Mouse (Mus musculus) forebrain, embryonic 12.5 days (tissue): ENCODE data around the gene Prune1. TPM values are rescaled to one million over a fixed set of nuclear protein-coding genes. Genes with fewer than 3 reads are reported as not detected.

Experiments
- ATAC-seq: fragments of 200-750 bp; cut with Nextera tagmentation; 2 replicates; pipeline ENCODE4 v1.8.0; 2017; ENCODE audit warnings: moderate TSS enrichment; ENCODE audit not compliant: low FRiP score
- H3K27ac ChIP-seq: fragments of 300-500 bp; sonication (generic); 2 replicates; pipeline ENCODE4 v1.5.1; 2016; ENCODE audit warnings: mild to moderate bottlenecking
- H3K27me3 ChIP-seq: fragments of 300-500 bp; sonication (generic); 2 replicates; pipeline ENCODE4 v1.6.1; 2016; ENCODE audit warnings: mild to moderate bottlenecking
- H3K36me3 ChIP-seq: fragments of 300-500 bp; sonication (generic); replicated peaks from 2 replicates; pipeline ENCODE4 v1.6.1; 2016; ENCODE audit warnings: mild to moderate bottlenecking
- H3K4me1 ChIP-seq: fragments of 300-500 bp; sonication (generic); 2 replicates; pipeline ENCODE4 v1.6.1; 2016
- H3K4me2 ChIP-seq: fragments of 300-500 bp; sonication (generic); 2 replicates; pipeline ENCODE4 v1.6.1; 2016; ENCODE audit warnings: mild to moderate bottlenecking, moderate library complexity
- H3K4me3 ChIP-seq: fragments of 300-500 bp; sonication (generic); replicated peaks from 2 replicates; pipeline ENCODE4 v1.5.1; 2016; ENCODE audit warnings: mild to moderate bottlenecking
- H3K9ac ChIP-seq: fragments of 300-500 bp; sonication (generic); 2 replicates; pipeline ENCODE4 v1.6.1; 2016; ENCODE audit warnings: mild to moderate bottlenecking
- H3K9me3 ChIP-seq: fragments of 300-500 bp; sonication (generic); 2 replicates; pipeline ENCODE4 v1.6.1; 2016
- WGBS: fragments of 180-500 bp; shearing (Covaris S2); methylation state at CpG from one replicate; pipeline ENCODE4 v1.1.7; 2016; 5-methylcytosine and 5-hydroxymethylcytosine counted together
- polyA plus RNA-seq: library from polyadenylated mRNA; unstranded; fragments of >200 nt; fragmentation: Nextera tagmentation; extraction: Ambion mirVana; gene quantifications from 2 replicates; pipeline ENCODE4 v1.2.1, GENCODE M21; 2016

The Prune1 gene
- polyA plus RNA-seq, 1 experiment from 2014 or later, result 30.9 TPM

- H3K9me3 ChIP-seq, result no peaks in the 10 kb centered on the region
- peak; percentile 94 for ATAC-seq
- H3K36me3 ChIP-seq, result peaks cover 6% of the 10 kb centered on the region
- peaks cover 41% of the 10 kb centered on the region for H3K4me1 ChIP-seq
- under 1% methylated on average over 66 of the region's 71 CpGs for WGBS
- H3K4me3 ChIP-seq, result peak overlapping the region; percentile 91
- H3K9ac ChIP-seq, result peak overlapping the region; percentile 96
- H3K27me3 ChIP-seq, result no peaks in the 10 kb centered on the region
- H3K27ac ChIP-seq, result peak overlapping the region; percentile 96
- H3K4me2 ChIP-seq, result peak overlapping the region; percentile 76
Measured at GRCm38 (mm10) chr3:95315094-95315843, 33.4 kb upstream of the Prune1 start.

- Histone ChIP-seq H3K36me3 (no peaks in the 10 kb centered on the region), H3K4me3 (peak within 1 kb of the TSS; percentile 91), H3K27ac (peak within 1 kb of the TSS; percentile 96), H3K9ac (peak within 1 kb of the TSS; percentile 96), H3K4me2 (peak within 1 kb of the TSS; percentile 76), H3K9me3 (no peaks in the 10 kb centered on the region), H3K27me3 (no peaks in the 10 kb centered on the region), H3K4me1 (peaks cover 36% of the 10 kb centered on the region)
- 3% methylated on average over 25 of the region's 27 CpGs for WGBS
- ATAC-seq, result no peak
Measured at GRCm38 (mm10) chr3:95314486-95315093, 32.7 kb upstream of the Prune1 start, which contains the start of gene Cers2. Gene Cers2 (plus strand): TSS chr3:95314791.

- peak overlapping the region; percentile 76; the same call in 1 of the 2 replicates for H3K4me2 ChIP-seq
- no peak overlapping the region for H3K27ac ChIP-seq
- H3K36me3 ChIP-seq, result no peaks in the 10 kb centered on the region
- H3K4me3 ChIP-seq, result peak overlapping the region; percentile 91; the same call in 1 of the 2 replicates
- WGBS, result 57% methylated on average over 6 of the region's 6 CpGs
- H3K9ac ChIP-seq, result 0 out of 2 replicates have a peak overlapping the region, but pooled peaks have one; percentile 96
- H3K27me3 ChIP-seq, result no peaks in the 10 kb centered on the region
- ATAC-seq, result no peak
- peaks cover 33% of the 10 kb centered on the region for H3K4me1 ChIP-seq
- no peaks in the 10 kb centered on the region for H3K9me3 ChIP-seq
Measured at GRCm38 (mm10) chr3:95314075-95314474, 32.2 kb upstream of the Prune1 start.

GRCm38 (mm10) chr3:95313476-95313875, 31.6 kb upstream of the Prune1 start:
- no peak overlapping the region for H3K4me3 ChIP-seq
- H3K4me1 ChIP-seq, result peaks cover 27% of the 10 kb centered on the region
- WGBS, result 36% methylated on average over 7 of the region's 7 CpGs
- H3K4me2 ChIP-seq, result no peak overlapping the region
- no peaks in the 10 kb centered on the region for H3K36me3 ChIP-seq
- H3K9ac ChIP-seq, result no peak overlapping the region
- ATAC-seq, result no peak
- H3K9me3 ChIP-seq, result no peaks in the 10 kb centered on the region
- H3K27me3 ChIP-seq, result no peaks in the 10 kb centered on the region
- no peak overlapping the region for H3K27ac ChIP-seq

- Histone ChIP-seq H3K4me3 (no peak overlapping the region), H3K9me3 (no peaks in the 10 kb centered on the region), H3K36me3 (no peaks in the 10 kb centered on the region), H3K4me1 (peaks cover 22% of the 10 kb centered on the region), H3K4me2 (no peak overlapping the region), H3K27ac (no peak overlapping the region), H3K9ac (no peak overlapping the region), H3K27me3 (no peaks in the 10 kb centered on the region)
- ATAC-seq, result no peak
- 88% methylated on average over 6 of the region's 6 CpGs for WGBS
Measured at GRCm38 (mm10) chr3:95312623-95313022, 30.7 kb upstream of the Prune1 start.

GRCm38 (mm10) chr3:95310968-95311882, 29.3 kb upstream of the Prune1 start:
- no peak for ATAC-seq
- H3K36me3 ChIP-seq, result no peaks in the 10 kb centered on the region
- peaks cover 12% of the 10 kb centered on the region for H3K4me1 ChIP-seq
- no peak overlapping the region for H3K27ac ChIP-seq
- no peaks in the 10 kb centered on the region for H3K27me3 ChIP-seq
- 67% methylated on average over 9 of the region's 9 CpGs for WGBS
- H3K9me3 ChIP-seq, result no peaks in the 10 kb centered on the region
- no peak overlapping the region for H3K4me2 ChIP-seq
- H3K9ac ChIP-seq, result no peak overlapping the region
- H3K4me3 ChIP-seq, result no peak overlapping the region

- Histone ChIP-seq H3K4me1 (peaks cover 6% of the 10 kb centered on the region; the same call in 1 of the 2 replicates), H3K4me3 (no peak overlapping the region), H3K9me3 (no peaks in the 10 kb centered on the region), H3K27me3 (no peaks in the 10 kb centered on the region), H3K4me2 (no peak overlapping the region), H3K9ac (no peak overlapping the region), H3K27ac (no peak overlapping the region), H3K36me3 (no peaks in the 10 kb centered on the region)
- 71% methylated on average over 3 of the region's 3 CpGs for WGBS
- no peak for ATAC-seq
Measured at GRCm38 (mm10) chr3:95310496-95310895, 28.6 kb upstream of the Prune1 start.

GRCm38 (mm10) chr3:95307100-95307499, 25.2 kb upstream of the Prune1 start, which contains the start of gene Anxa9:
Gene Anxa9 (minus strand): TSS chr3:95307176.
- no peak for ATAC-seq
- no peak within 1 kb of the TSS for H3K4me2 ChIP-seq
- 65% methylated on average over 7 of the region's 7 CpGs for WGBS
- no peaks in the 10 kb centered on the region for H3K9me3 ChIP-seq
- no peak within 1 kb of the TSS for H3K9ac ChIP-seq
- H3K4me1 ChIP-seq, result no peaks in the 10 kb centered on the region
- no peak within 1 kb of the TSS for H3K27ac ChIP-seq
- no peaks in the 10 kb centered on the region for H3K27me3 ChIP-seq
- H3K4me3 ChIP-seq, result no peak within 1 kb of the TSS
- H3K36me3 ChIP-seq, result no peaks in the 10 kb centered on the region

GRCm38 (mm10) chr3:95306244-95306643, 24.4 kb upstream of the Prune1 start:
- H3K4me3 ChIP-seq, result no peak overlapping the region
- ATAC-seq, result no peak
- no peak overlapping the region for H3K4me2 ChIP-seq
- no peaks in the 10 kb centered on the region for H3K36me3 ChIP-seq
- 92% methylated on average over 4 of the region's 4 CpGs for WGBS
- no peak overlapping the region for H3K27ac ChIP-seq
- H3K27me3 ChIP-seq, result no peaks in the 10 kb centered on the region
- H3K9me3 ChIP-seq, result no peaks in the 10 kb centered on the region
- no peak overlapping the region for H3K9ac ChIP-seq
- no peaks in the 10 kb centered on the region for H3K4me1 ChIP-seq

GRCm38 (mm10) chr3:95301204-95301796, 19.4 kb upstream of the Prune1 start:
- H3K4me1 ChIP-seq, result no peaks in the 10 kb centered on the region
- WGBS, result 76% methylated on average over 3 of the region's 3 CpGs
- no peak overlapping the region for H3K4me3 ChIP-seq
- ATAC-seq, result no peak
- H3K9ac ChIP-seq, result no peak overlapping the region
- peaks cover 15% of the 10 kb centered on the region for H3K36me3 ChIP-seq
- no peaks in the 10 kb centered on the region for H3K27me3 ChIP-seq
- H3K27ac ChIP-seq, result no peak overlapping the region
- no peaks in the 10 kb centered on the region for H3K9me3 ChIP-seq
- H3K4me2 ChIP-seq, result no peak overlapping the region

GRCm38 (mm10) chr3:95298018-95298417, 16.1 kb upstream of the Prune1 start:
- Histone ChIP-seq H3K9me3 (no peaks in the 10 kb centered on the region), H3K9ac (no peak overlapping the region), H3K36me3 (peaks cover 43% of the 10 kb centered on the region), H3K27ac (no peak overlapping the region), H3K27me3 (no peaks in the 10 kb centered on the region), H3K4me1 (no peaks in the 10 kb centered on the region), H3K4me2 (no peak overlapping the region), H3K4me3 (no peak overlapping the region)
- WGBS, result 93% methylated on average over 7 of the region's 7 CpGs
- no peak for ATAC-seq

GRCm38 (mm10) chr3:95296103-95296469, 14.2 kb upstream of the Prune1 start:
- Histone ChIP-seq H3K27ac (no peak overlapping the region), H3K36me3 (peaks cover 59% of the 10 kb centered on the region), H3K27me3 (no peaks in the 10 kb centered on the region), H3K4me1 (no peaks in the 10 kb centered on the region), H3K9me3 (no peaks in the 10 kb centered on the region), H3K9ac (no peak overlapping the region), H3K4me2 (no peak overlapping the region), H3K4me3 (no peak overlapping the region)
- ATAC-seq, result no peak
- WGBS, result 11% methylated on average over 5 of the region's 5 CpGs
